Mouse (Mus musculus) lung, postnatal 4 days (tissue): ENCODE measurements around the gene Nxph4.
A peak's percentile ranks its signal among the peaks of the same experiment; 100 is the strongest.

Experiments
- DNase-seq, 2 experiments: peaks; one replicate each; pipeline ENCODE4 v3.0.0; 2021

Nxph4 gene

DNA sequence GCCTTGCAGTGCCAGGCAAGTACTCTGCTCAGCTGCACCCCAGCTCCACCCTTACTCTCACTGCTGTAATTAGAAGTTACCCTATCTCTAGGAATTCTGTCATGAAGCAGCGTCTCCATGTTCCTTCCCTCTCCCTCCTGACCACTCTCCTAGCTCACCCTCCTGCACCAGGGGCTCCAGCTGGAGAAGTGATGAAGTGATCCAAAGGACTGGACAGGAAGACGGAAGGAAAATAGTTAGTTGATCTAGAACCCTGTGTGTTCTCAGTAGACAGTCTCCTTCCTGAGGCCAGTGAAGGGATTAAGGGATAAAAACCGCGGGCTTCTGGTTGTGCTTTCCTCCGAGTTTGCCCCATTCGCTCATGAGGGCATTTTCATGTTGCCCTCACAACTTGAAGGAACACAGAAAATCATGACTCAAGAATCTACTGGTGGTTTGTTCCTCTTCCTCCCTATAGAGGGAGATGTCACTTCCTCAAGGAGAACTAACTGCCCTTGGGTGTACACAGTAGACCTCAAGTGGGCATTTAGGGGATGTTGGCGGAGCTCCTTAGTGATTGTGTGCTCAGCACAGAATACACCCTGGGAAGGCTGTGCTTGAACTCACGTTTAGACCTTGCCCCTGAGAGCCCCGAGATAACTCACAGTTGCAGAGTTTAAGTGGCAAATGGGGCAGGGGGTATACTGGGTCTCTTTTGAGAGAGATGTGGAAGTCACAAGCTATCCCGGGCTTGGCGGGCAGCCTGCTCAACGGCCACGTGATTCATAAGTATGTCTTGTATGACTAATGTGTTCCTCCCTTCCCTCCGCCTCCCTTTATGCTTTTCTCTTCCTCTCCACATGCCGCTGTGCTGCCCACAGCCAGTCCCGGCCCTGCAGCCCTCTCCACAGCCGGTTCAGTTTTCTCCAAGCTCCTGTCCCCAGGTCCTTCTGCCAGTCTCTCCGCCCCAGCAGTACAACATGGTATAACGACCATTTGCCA is 53.2 kb downstream of the Nxph4 start:
- peak; percentile 62 to 67 for DNase-seq

DNA sequence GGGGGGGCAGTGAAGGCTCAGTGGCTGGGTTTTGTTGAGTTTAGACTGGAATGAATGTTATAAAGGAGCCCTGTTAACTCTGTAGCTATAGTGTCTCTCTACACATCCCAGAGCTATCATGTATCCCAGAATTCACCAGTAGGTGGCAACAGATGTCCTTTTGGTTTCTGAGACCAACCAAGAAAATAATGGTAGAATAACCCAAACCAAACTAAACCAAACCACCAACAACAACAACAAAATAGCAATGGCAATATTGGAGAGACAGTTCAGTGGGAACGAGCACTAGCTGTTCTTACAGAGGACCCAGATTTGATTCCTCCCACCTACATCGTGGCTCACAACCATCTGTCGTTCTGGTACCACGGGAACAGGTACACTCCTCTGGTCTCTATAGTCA is 55.2 kb downstream of the Nxph4 start:
- DNase-seq: no peak

DNA sequence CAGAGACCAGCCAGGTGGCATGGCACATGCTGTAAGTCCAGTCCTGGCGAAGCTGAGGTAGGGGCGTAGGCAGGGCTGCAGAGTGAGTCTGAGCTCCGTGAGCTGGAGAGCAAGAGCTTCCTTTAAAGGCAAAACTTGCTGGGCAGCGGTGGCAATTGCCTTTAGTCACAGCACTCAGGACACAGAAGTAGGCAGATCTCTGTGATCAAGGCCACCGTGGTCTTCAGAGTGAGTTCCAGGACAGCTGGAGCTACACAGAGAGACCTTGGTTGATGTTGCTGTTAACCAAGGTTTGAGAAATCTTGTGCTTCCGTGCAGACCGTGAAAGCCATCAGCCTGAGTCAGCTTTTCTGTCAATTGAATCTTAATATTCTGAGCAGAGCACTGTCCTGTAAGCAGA is 57.1 kb downstream of the Nxph4 start:
- DNase-seq: no peak

DNA sequence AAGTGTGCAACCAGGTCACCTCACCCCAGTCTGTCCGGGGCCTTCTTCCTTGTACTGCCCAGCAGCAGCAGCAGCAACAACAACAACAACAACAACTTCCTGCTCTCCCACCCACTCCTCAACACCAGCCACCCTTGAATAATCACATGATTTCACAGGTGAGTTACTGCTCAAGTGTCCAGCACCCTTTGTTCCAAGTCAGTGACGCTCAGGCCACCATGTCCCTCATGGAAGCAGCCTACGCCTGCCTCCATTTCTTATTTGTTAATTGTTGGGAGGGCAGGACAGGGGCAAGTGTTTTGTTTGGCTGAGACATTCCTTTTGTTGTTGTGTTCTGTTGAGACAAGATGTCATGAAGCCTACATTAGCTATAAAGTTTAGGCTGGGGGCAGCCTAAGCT is 57.8 kb downstream of the Nxph4 start:
- DNase-seq: no peak
